Mouse (Mus musculus) E14TG2a.4 (cell line): ENCODE data around the gene Mtmr11.

ENCODE experiments used
- CTCF ChIP-seq: conservative IDR thresholded peaks from 2 replicates; pipeline ENCODE4 v1.5.1; 2014; ENCODE audit warnings: low read length
- POU5F1 ChIP-seq: IDR thresholded peaks from 2 replicates; pipeline ENCODE4 v1.6.1; 2014; ENCODE audit warnings: low read length, borderline replicate concordance

- TF ChIP-seq CTCF = no peak
- TF ChIP-seq POU5F1 = no peak
Measured at GRCm38 (mm10) chr3:96160803-96161516, 844 bp upstream of the Mtmr11 start.
